Mouse (Mus musculus) myocyte (in vitro differentiated cells): ENCODE measurements around the gene Gm20388.

Source experiments
- CEBPB ChIP-seq: IDR thresholded peaks from 2 replicates; pipeline ENCODE4 v1.6.1; 2011; ENCODE audit warnings: mild to moderate bottlenecking, moderate library complexity; ENCODE audit not compliant: poor library complexity, insufficient read depth, severe bottlenecking
- E2F4 ChIP-seq: IDR thresholded peaks from one replicate; pipeline ENCODE4 v1.6.1; 2011; ENCODE audit warnings: mild to moderate bottlenecking, control low read depth, moderate library complexity; ENCODE audit not compliant: insufficient read depth
- MYOG ChIP-seq, 3 experiments: IDR thresholded peaks; one replicate each; pipeline ENCODE4 v1.6.1; 2011; ENCODE audit warnings: control low read depth in 2 of 3, low read depth in 2 of 3, mild to moderate bottlenecking in 2 of 3; ENCODE audit not compliant: insufficient read length in 2 of 3, control insufficient read depth in 1 of 3, insufficient read depth in 1 of 3
- POLR2A ChIP-seq: IDR thresholded peaks from one replicate; pipeline ENCODE4 v1.6.1; 2011; ENCODE audit warnings: low read depth, mild to moderate bottlenecking, control low read depth, moderate library complexity; ENCODE audit not compliant: insufficient read length
- USF1 ChIP-seq: IDR thresholded peaks from one replicate; pipeline ENCODE4 v1.6.1; 2011; ENCODE audit warnings: low read depth, mild to moderate bottlenecking, control low read depth, moderate library complexity

- TF ChIP-seq MYOG (IDR thresholded peaks at IDR 0.05; ENCODE audit: control insufficient read depth in 1 of 3, insufficient read depth in 1 of 3, insufficient read length in 2 of 3, low read depth in 2 of 3) (no peak), USF1 (no peak), POLR2A (no peak), E2F4 (no peak), CEBPB (no peak)
Measured at GRCm38 (mm10) chr8:122700628-122701027, 2790.0 kb downstream of the Gm20388 start.
